Mouse (Mus musculus) hindbrain, embryonic 13.5 days (tissue): ENCODE results near the gene Tbc1d2. TPM values are rescaled to one million over a fixed set of nuclear protein-coding genes. Genes with fewer than 3 reads are reported as not detected.
A peak's percentile ranks its signal among the peaks of the same experiment; 100 is the strongest.

Experiments
- ATAC-seq: fragments of 200-750 bp; cut with Nextera tagmentation; 2 replicates; pipeline ENCODE4 v1.8.0; 2017; ENCODE audit warnings: moderate TSS enrichment; ENCODE audit not compliant: low FRiP score
- H3K27ac ChIP-seq: fragments of 300-500 bp; sonication (generic); 2 replicates; pipeline ENCODE4 v1.5.1; 2015; ENCODE audit warnings: inconsistent platforms, mild to moderate bottlenecking, moderate library complexity
- H3K27me3 ChIP-seq: fragments of 300-500 bp; sonication (generic); 2 replicates; pipeline ENCODE4 v1.6.1; 2015; ENCODE audit warnings: mild to moderate bottlenecking, inconsistent platforms
- H3K36me3 ChIP-seq: fragments of 300-500 bp; sonication (generic); 2 replicates; pipeline ENCODE4 v1.6.1; 2015; ENCODE audit warnings: mild to moderate bottlenecking, inconsistent platforms
- H3K4me1 ChIP-seq: fragments of 300-500 bp; sonication (generic); replicated peaks from 2 replicates; pipeline ENCODE4 v1.6.1; 2015; ENCODE audit warnings: inconsistent platforms
- H3K4me2 ChIP-seq: fragments of 300-500 bp; sonication (generic); 2 replicates; pipeline ENCODE4 v1.6.1; 2015; ENCODE audit warnings: inconsistent platforms, mild to moderate bottlenecking, moderate library complexity
- H3K4me3 ChIP-seq: fragments of 300-500 bp; sonication (generic); 2 replicates; pipeline ENCODE4 v1.5.1; 2015; ENCODE audit warnings: mild to moderate bottlenecking, inconsistent platforms
- H3K9ac ChIP-seq: fragments of 300-500 bp; sonication (generic); 2 replicates; pipeline ENCODE4 v1.6.1; 2015; ENCODE audit warnings: mild to moderate bottlenecking, inconsistent platforms
- H3K9me3 ChIP-seq: fragments of 300-500 bp; sonication (generic); 2 replicates; pipeline ENCODE4 v1.6.1; 2016; ENCODE audit warnings: inconsistent platforms
- WGBS: fragments of 180-500 bp; shearing (Covaris S2); methylation state at CpG from one replicate; pipeline ENCODE4 v1.1.7; 2015; 5-methylcytosine and 5-hydroxymethylcytosine counted together
- polyA plus RNA-seq: library from polyadenylated mRNA; unstranded; fragments of >200 nt; fragmentation: Nextera tagmentation; extraction: Ambion mirVana; gene quantifications from 2 replicates; pipeline ENCODE4 v1.2.1, GENCODE M21; 2015

Tbc1d2 gene
- polyA plus RNA-seq, 1 experiment from 2014 or later = 0.73 TPM

GRCm38 (mm10) chr4:46598981-46599380 is 51.0 kb downstream of the Tbc1d2 start:
- Histone ChIP-seq H3K36me3 (no peaks in the 10 kb centered on the region), H3K9ac (no peak overlapping the region), H3K27me3 (peaks cover 51% of the 10 kb centered on the region), H3K4me1 (peaks cover 16% of the 10 kb centered on the region), H3K4me3 (no peak overlapping the region), H3K9me3 (no peaks in the 10 kb centered on the region), H3K4me2 (no peak overlapping the region), H3K27ac (no peak overlapping the region)
- WGBS = 77% methylated on average over 6 of the region's 6 CpGs
- ATAC-seq = no peak

- Histone ChIP-seq H3K27me3 (peaks cover 42% of the 10 kb centered on the region), H3K9me3 (no peaks in the 10 kb centered on the region), H3K27ac (no peak overlapping the region), H3K4me2 (no peak overlapping the region), H3K36me3 (no peaks in the 10 kb centered on the region), H3K9ac (0 out of 2 replicates have a peak overlapping the region, but pooled peaks have one; percentile 15), H3K4me1 (peaks cover 19% of the 10 kb centered on the region), H3K4me3 (no peak overlapping the region)
- 65% methylated on average over 10 of the region's 10 CpGs for WGBS
- ATAC-seq = no peak
Measured at GRCm38 (mm10) chr4:46598111-46598510, 51.9 kb downstream of the Tbc1d2 start.

- Histone ChIP-seq H3K9me3 (no peaks in the 10 kb centered on the region), H3K4me3 (no peak overlapping the region), H3K27ac (no peak overlapping the region), H3K4me1 (peaks cover 19% of the 10 kb centered on the region), H3K9ac (no peak overlapping the region), H3K27me3 (peaks cover 35% of the 10 kb centered on the region), H3K36me3 (no peaks in the 10 kb centered on the region), H3K4me2 (no peak overlapping the region)
- no peak for ATAC-seq
- WGBS = 76% methylated on average over 11 of the region's 11 CpGs
Measured at GRCm38 (mm10) chr4:46597286-46597961, 52.6 kb downstream of the Tbc1d2 start.

GRCm38 (mm10) chr4:46596398-46596797 is 53.6 kb downstream of the Tbc1d2 start:
- 85% methylated on average over 6 of the region's 6 CpGs for WGBS
- Histone ChIP-seq H3K4me3 (no peak overlapping the region), H3K4me2 (no peak overlapping the region)

GRCm38 (mm10) chr4:46594131-46594530 is 55.9 kb downstream of the Tbc1d2 start:
- H3K27me3 ChIP-seq = peaks cover 16% of the 10 kb centered on the region
- no peak for ATAC-seq
- H3K4me3 ChIP-seq = no peak overlapping the region
- no peak overlapping the region for H3K9ac ChIP-seq
- no peaks in the 10 kb centered on the region for H3K36me3 ChIP-seq
- 92% methylated on average over 5 of the region's 5 CpGs for WGBS
- no peaks in the 10 kb centered on the region for H3K9me3 ChIP-seq
- 0 out of 2 replicates have a peak, but pooled peaks cover 6% of the 10 kb centered on the region for H3K4me1 ChIP-seq
- H3K27ac ChIP-seq = no peak overlapping the region
- H3K4me2 ChIP-seq = no peak overlapping the region

More at GRCm38 (mm10) chr4:46596398-46596797, 53.6 kb downstream of the Tbc1d2 start:
- Histone ChIP-seq H3K9ac (no peak overlapping the region; the same call in 1 of the 2 replicates), H3K27ac (no peak overlapping the region), H3K4me1 (peaks cover 18% of the 10 kb centered on the region), H3K9me3 (no peaks in the 10 kb centered on the region), H3K36me3 (no peaks in the 10 kb centered on the region), H3K27me3 (peaks cover 34% of the 10 kb centered on the region)
- no peak for ATAC-seq

GRCm38 (mm10) chr4:46593472-46593871 is 56.5 kb downstream of the Tbc1d2 start:
- H3K4me2 ChIP-seq = no peak overlapping the region
- no peak overlapping the region for H3K9ac ChIP-seq
- peaks cover 12% of the 10 kb centered on the region; the same call in 1 of the 2 replicates for H3K27me3 ChIP-seq
- no peak for ATAC-seq
- no peaks in the 10 kb centered on the region for H3K36me3 ChIP-seq
- H3K4me3 ChIP-seq = no peak overlapping the region
- H3K27ac ChIP-seq = no peak overlapping the region
- 0 out of 2 replicates have a peak, but pooled peaks cover 4% of the 10 kb centered on the region for H3K4me1 ChIP-seq
- no peaks in the 10 kb centered on the region for H3K9me3 ChIP-seq
- 48% methylated on average over 6 of the region's 6 CpGs for WGBS

- no peaks in the 10 kb centered on the region for H3K36me3 ChIP-seq
- 0 out of 2 replicates have a peak, but pooled peaks cover 4% of the 10 kb centered on the region for H3K4me1 ChIP-seq
- 0 out of 2 replicates have a peak, but pooled peaks cover 2% of the 10 kb centered on the region for H3K27me3 ChIP-seq
- ATAC-seq = no peak
- no peaks in the 10 kb centered on the region for H3K9me3 ChIP-seq
- 95% methylated on average over 9 of the region's 9 CpGs for WGBS
- no peak overlapping the region for H3K4me2 ChIP-seq
- H3K9ac ChIP-seq = no peak overlapping the region
- no peak overlapping the region for H3K27ac ChIP-seq
- H3K4me3 ChIP-seq = no peak overlapping the region
Measured at GRCm38 (mm10) chr4:46591833-46592520, 58.0 kb downstream of the Tbc1d2 start.

- Histone ChIP-seq H3K9ac (no peak overlapping the region), H3K4me3 (no peak overlapping the region), H3K36me3 (no peaks in the 10 kb centered on the region), H3K4me1 (peaks cover 4% of the 10 kb centered on the region; the same call in 1 of the 2 replicates), H3K4me2 (no peak overlapping the region), H3K27ac (no peak overlapping the region), H3K27me3 (no peaks in the 10 kb centered on the region), H3K9me3 (no peaks in the 10 kb centered on the region)
- 84% methylated on average over 4 of the region's 4 CpGs for WGBS
- no peak for ATAC-seq
Measured at GRCm38 (mm10) chr4:46590810-46591209, 59.2 kb downstream of the Tbc1d2 start.

GRCm38 (mm10) chr4:46589946-46590684 is 59.9 kb downstream of the Tbc1d2 start:
- Histone ChIP-seq H3K36me3 (no peaks in the 10 kb centered on the region), H3K9ac (no peak overlapping the region), H3K4me1 (peaks cover 4% of the 10 kb centered on the region; the same call in 1 of the 2 replicates), H3K4me2 (no peak overlapping the region), H3K27ac (no peak overlapping the region), H3K27me3 (no peaks in the 10 kb centered on the region), H3K4me3 (no peak overlapping the region), H3K9me3 (no peaks in the 10 kb centered on the region)
- no peak for ATAC-seq
- 73% methylated on average over 5 of the region's 5 CpGs for WGBS

- no peak overlapping the region for H3K9ac ChIP-seq
- no peaks in the 10 kb centered on the region for H3K27me3 ChIP-seq
- H3K36me3 ChIP-seq = no peaks in the 10 kb centered on the region
- no peak overlapping the region for H3K4me2 ChIP-seq
- ATAC-seq = no peak
- no peak overlapping the region for H3K4me3 ChIP-seq
- 89% methylated on average over 8 of the region's 8 CpGs for WGBS
- no peaks in the 10 kb centered on the region for H3K9me3 ChIP-seq
- peaks cover 4% of the 10 kb centered on the region; the same call in 1 of the 2 replicates for H3K4me1 ChIP-seq
- no peak overlapping the region for H3K27ac ChIP-seq
Measured at GRCm38 (mm10) chr4:46589151-46589550, 60.9 kb downstream of the Tbc1d2 start.

- Histone ChIP-seq H3K9ac (no peak overlapping the region), H3K4me2 (no peak overlapping the region), H3K4me3 (no peak overlapping the region), H3K4me1 (no peaks in the 10 kb centered on the region; the same call in 1 of the 2 replicates), H3K27ac (no peak overlapping the region), H3K36me3 (no peaks in the 10 kb centered on the region), H3K27me3 (no peaks in the 10 kb centered on the region), H3K9me3 (0 out of 2 replicates have a peak, but pooled peaks cover 3% of the 10 kb centered on the region)
- WGBS = 69% methylated on average over 4 of the region's 4 CpGs
- no peak for ATAC-seq
Measured at GRCm38 (mm10) chr4:46586473-46586872, 63.5 kb downstream of the Tbc1d2 start.

- no peak overlapping the region for H3K9ac ChIP-seq
- 0 out of 2 replicates have a peak, but pooled peaks cover 4% of the 10 kb centered on the region for H3K9me3 ChIP-seq
- no peak for ATAC-seq
- H3K4me1 ChIP-seq = no peaks in the 10 kb centered on the region; the same call in 1 of the 2 replicates
- H3K27me3 ChIP-seq = no peaks in the 10 kb centered on the region
- no peak overlapping the region for H3K27ac ChIP-seq
- 80% methylated on average over 8 of the region's 8 CpGs for WGBS
- no peak overlapping the region for H3K4me3 ChIP-seq
- H3K36me3 ChIP-seq = no peaks in the 10 kb centered on the region
- no peak overlapping the region for H3K4me2 ChIP-seq
Measured at GRCm38 (mm10) chr4:46585811-46586190, 64.2 kb downstream of the Tbc1d2 start.
